Mouse (Mus musculus) urinary bladder, postnatal 25 days (tissue): Measurements from ENCODE around the gene Eef1akmt3.
A peak's percentile ranks its signal among the peaks of the same experiment; 100 is the strongest.
"Not testable (repeated sequence)": the region's sequence is repeated elsewhere in the genome, so short reads cannot be mapped to it uniquely, and the experiment has no call there.

ENCODE experiments used
- DNase-seq: peaks from one replicate; pipeline ENCODE4 v3.0.0; 2022; ENCODE audit warnings: low spot score

Gene Eef1akmt3

DNA sequence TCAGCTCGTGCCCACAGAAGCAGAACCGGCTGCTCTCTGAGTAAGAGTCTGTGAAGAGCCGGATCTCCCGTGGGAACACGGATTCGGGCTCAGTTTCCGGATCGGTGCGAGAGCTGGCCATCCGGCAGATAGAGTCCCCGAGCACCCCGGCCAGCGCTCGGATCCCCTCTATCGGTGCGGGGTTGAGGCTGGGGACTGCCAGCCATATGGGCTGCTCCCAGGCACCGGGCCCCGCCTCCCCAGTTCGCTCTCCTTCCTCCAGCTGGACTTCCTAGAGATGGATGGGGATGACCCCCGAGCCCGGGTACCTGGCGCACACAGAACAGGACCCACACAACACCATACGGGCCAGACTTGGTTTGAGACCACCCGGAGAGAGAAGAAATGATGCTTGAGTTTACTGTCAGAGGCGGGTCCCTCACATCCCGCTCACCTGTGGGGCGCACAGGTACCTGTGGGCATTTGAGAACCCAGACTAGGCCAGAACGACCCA lies at the start of gene Eef1akmt3, which contains the start of gene Mettl1:
Eef1akmt3 (minus strand) TSS at position 240 of the 493 bp plus-strand sequence.
Mettl1 (plus strand) TSS at position 141 of the 493 bp plus-strand sequence.
- DNase-seq = peak; percentile 49

DNA sequence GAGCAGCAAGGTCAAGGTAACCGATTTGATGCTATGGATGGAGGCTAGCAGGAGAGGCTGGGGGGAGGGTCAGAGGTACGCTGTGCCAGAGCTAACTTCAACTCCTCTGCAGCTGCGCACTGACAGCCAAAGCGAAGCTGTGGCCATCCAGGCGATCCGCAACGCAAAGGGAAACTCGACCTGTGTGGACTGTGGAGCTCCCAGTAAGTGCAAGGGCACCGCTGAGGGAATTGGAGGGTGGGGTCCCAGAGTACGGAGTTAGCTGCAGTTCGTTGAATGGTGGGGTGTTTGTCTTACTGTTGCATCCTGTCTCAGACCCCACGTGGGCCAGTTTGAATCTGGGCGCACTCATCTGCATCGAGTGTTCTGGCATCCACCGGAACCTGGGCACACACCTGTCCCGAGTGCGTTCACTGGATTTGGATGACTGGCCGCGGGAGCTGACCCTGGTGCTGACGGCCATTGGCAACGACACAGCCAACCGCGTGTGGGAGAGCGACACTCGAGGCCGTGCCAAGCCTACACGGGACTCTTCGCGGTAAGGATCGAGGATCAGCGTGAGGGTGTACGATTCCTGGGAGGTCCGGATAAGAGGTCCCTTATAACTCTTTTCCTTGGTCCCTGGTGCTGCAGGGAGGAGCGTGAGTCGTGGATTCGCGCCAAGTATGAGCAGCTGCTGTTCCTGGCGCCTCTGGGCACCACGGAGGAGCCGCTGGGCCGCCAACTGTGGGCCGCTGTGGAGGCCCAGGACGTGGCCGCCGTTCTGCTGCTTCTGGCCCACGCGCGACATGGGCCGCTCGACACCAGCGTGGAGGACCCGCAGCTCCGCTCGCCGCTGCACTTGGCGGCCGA lies 49.5 kb upstream of the Eef1akmt3 start:
- DNase-seq = no peak

DNA sequence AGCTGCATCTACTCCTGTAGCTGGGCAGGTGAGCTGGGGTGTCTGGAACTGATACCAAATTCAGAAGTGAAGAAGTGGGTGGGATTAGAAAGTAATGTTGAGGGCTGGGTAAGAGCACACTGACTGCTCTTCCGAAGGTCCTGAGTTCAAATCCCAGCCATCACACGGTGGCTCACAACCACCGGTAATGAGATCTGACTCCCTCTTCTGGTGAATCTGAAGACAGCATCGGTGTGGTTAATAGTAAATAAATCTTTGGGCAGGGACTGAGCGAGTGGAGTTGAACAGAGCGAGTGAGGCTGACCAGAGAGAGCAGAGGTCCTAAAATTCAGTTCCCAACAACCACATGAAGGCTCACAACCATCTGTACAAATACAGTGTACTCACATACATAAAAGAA lies 44.3 kb upstream of the Eef1akmt3 start:
- DNase-seq = no peak

DNA sequence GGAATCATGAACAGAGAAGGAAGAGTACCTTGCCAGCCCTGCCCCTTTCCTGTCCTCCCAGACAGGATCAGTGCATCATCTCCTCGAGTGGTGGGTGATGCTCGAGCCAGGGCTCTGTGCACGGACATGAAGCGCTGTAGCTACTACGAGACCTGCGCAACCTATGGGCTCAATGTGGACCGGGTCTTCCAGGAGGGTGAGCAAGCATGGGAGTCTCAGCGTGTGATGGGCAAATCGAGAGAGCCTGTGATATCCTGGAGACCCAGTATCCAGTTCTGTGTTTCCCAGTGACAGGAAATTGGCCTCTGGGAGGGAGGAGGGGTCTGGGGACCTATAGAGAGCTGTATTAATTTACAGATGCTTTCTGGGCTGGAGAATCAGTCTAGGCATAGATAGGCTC lies 43.7 kb upstream of the Eef1akmt3 start:
- no peak for DNase-seq

DNA sequence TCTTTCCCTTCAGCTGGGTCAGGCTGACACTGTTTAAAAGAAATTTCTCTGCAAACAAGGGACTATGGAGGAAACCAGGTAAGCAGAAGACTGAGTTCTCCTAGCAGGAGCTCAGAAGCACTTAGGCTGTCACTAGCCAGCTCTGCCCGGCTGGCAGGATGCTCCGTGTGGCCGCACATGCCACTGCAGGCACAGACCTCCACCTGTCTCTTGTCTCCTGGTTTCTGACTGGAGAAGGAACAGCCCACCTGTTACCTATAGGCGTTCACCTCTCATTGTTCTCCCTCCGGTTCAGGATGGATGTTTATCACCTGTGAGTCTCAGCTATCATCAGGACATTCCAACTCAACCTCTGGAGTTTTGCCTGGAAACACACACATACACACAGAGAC lies 42.6 kb upstream of the Eef1akmt3 start:
- no peak for DNase-seq

DNA sequence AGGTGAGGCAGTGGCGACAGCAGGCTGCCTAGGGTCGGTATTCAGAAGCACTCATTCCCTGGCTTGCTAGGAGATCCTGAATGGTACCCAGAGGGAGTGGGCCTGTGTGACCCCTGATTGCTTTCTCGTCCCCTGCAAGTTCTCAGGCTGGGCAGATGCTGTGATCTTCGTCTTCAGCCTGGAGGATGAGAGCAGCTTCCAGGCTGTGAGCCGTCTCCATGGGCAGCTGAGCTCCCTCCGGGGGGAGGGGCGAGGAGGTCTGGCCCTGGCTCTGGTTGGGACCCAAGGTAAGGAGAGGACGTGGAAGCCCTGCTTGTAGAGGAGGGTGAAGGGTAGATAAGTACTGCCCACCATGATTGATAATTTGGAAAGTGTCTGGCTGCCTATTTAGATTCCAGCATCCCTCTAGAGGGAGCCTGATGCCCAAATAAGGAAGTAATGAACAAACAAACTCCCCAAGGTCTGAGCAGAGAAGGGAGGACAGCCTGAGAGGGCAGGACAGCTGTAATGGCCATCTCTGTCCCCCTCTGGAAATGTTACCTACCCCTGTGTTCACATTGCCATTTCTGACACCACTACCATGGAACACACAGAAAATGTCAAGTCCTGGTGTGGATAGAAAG lies 42.1 kb upstream of the Eef1akmt3 start:
- DNase-seq = no peak

DNA sequence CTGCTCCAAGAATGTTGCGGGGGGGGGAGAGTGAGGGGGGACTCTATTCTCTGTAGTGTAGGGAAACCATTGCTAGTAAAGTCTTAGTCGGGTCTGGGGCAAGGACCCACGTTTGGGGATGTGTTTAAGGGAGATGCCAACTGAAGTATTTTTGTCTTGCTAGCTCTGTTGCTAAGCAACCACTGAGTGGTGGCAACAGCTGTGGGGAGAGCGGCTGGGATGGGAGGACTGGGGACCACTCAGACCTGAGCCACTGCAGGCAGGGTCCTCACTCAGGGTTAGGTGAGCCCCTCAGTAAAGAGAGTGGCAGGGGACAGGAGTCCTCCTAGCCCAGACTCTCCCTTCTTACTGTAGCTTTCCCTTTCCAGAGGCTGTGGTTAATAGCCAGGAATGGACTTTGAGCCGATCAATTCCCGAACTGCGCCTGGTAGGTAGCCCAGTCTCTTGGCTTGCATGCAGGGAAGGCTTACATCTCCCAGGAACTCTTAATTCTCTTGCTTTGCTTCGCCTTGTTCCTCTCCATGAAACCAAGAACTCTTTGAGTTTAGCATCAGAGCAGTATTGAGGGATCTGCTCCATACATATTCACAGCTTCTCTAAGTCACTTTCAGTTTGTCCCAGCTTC lies 40.8 kb upstream of the Eef1akmt3 start:
- no peak for DNase-seq

DNA sequence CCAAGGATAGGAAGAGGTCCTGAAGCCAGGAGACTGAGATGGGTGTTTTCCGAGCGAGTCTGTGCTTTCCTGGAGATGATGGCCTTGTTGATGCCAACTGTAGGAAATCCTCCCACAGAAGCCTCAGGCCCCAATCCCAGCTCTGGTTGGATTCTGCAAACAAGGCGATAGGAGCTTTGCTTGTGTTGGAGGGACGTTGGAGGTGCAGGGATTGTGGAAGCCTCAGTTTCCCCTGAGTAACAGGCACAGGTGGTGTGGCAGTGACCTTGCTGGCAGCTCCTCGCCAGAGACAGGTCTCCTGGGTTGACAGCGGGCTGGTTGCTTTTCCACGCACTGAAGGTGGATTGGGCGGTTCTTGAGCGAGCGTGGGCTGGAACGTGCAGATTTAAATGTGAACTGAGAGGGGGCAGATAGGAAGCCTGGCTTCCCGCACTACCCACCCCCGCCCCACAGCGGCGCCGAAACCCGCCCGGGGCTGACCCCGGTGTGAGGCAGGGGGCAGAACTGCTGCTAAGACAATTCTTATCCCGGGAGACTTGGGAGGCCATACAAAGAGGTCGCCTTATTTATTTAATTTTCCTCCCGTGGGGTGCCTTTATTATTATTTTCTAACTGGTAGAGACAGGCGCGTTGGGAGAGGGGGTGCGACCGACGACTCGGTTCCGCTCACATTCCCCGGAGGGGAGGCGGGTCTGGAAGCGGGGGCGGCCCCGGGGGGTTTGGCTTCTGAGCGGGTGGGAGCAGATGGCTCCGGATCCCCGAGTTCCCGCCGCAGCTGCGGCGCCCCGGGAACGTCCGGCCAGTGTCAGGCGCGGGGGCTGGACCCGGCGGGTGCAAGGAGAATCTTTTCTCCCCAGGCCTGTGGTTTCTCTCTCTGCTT lies 39.8 kb upstream of the Eef1akmt3 start:
- no peak for DNase-seq

DNA sequence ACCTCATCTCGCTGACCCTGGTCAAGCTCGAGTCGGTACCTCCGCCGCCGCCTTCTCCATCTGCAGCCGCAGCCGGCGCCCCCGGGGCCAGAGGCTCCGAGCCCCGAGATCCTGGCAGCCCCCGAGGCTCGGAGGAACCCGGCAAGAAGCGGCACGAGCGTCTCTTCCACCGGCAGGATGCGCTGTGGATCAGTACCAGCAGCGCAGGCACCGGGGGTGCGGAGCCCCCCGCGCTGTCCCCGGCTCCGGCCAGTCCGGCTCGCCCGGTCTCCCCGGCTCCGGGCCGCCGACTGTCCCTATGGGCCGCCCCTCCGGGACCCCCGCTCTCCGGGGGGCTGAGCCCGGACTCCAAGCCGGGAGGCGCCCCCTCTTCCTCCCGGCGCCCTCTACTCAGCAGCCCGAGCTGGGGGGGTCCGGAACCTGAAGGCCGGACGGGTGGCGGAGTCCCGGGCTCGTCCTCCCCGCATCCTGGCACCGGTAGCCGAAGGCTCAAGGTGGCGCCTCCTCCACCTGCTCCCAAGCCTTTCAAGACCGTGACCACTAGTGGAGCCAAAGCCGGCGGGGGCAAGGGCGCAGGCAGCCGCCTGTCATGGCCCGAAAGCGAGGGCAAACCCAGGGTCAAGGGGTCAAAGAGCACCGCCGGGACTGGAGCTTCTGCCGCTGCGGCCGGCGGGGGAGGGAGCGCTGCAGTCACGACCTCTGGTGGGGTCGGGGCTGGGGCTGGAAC lies 38.5 kb upstream of the Eef1akmt3 start:
- DNase-seq = no peak

DNA sequence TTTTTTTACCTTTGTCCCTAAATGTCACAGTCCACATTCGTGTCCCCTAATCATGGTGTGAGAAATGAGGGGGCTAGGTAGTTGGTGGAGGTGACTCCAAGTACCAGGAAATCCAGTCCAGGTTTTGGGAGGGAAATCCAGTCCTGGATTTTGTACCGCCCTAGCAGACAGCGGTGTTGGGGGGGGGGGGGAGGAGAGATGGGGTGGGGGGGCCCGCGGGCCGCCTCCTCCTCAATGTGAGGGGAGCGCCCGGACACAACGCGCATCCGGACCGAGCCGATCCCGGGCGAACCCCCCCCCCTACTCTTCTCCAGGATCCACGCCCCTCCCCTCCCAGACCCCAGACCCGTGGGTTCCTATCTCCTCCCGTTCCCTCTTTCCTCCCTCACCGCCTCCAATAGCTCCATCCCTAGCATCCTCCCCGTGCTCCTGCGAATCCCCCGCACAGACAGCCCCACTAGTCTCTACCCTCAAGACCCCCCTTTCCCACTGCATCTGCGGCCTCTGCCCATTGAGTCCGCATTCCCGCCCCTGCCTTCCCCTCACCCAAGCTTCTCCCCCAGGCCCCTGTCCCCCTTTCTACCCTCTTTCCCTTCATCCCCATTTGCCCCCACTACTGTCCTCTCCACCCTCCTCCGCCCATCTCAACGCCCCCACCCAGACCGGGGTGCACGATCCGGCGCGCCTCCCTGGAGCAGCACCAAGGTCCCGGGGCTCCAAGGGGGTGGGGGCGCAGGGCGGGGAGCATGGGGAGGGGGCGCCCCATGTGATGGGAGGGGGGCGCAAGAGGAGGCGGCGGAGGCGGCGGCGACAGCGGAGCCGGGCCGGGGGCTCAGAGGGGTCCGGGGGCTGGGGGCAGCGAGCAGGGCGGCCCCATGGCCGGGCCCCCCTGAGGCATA lies 37.6 kb upstream of the Eef1akmt3 start:
- no peak for DNase-seq

DNA sequence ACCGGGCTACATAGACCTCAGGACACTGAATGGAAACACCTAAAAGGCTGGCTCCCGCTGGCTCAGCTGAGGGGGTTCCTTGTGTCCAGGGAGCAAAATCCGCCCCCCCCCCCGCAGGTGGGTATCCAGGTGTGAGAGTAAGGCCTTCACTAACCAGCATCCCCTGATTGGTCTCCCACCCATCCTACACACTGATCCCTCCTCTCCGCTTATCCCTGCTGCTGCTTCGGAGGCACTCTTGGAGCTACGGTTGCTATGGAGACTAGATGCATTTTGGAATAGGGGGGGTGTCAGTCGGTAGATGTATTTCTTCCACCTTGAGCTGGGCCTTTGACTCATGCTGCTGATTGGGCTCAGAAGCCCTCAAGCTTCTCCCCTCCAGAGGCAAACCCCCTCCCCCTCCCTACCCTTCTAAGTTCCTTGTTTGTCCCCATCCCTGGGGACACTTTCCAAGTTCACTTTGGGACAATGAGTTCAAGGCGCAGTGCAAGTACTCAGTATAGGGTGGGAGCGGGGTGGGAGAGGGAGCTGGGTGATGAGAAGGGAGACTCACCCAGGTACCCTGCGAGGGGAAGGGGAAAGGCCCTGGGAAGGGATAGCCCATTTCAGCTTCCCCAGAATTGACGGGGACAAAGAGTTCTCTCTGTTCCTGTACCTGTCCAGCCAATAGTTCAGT lies 36.8 kb upstream of the Eef1akmt3 start:
- DNase-seq = no peak

DNA sequence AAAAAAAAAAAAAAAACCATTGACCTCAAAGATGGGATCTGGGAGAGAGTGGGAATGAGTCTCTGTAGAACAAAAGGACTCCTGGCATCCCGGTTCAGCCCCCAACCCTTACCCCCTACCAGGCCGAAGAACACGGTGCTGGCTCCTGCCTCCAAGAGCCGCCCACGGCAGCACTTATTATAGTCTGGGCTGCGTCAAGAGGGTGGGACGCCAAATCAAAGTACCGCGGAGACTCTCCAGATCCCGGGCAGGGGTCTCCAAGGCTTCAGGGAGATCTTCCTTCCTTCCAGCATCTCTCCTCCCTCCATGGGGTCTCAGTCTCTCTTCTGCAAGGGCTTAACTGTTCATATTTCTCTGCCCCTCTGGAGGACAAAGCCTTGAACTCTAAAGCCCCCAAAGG lies 36.2 kb upstream of the Eef1akmt3 start:
- DNase-seq = no peak

DNA sequence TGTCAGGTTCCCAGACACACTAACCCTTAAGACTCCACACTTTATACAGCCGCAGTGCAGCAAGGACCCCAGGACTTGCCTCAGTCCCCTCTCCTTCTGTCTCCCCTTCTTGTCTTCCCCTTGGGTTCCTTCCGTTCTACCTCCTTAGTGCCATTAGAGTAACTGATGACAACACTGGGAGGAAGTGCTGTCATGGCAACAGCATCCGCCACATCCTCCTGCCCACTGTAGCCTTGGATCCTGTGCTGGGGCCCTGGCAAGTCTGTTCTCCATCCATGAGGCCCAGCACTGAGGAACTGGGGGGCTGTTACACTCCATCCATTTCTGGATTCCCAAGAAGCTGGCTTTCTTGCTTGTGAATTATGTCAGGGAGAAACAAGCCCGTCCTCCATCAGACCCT lies 34.8 kb upstream of the Eef1akmt3 start:
- DNase-seq = no peak

DNA sequence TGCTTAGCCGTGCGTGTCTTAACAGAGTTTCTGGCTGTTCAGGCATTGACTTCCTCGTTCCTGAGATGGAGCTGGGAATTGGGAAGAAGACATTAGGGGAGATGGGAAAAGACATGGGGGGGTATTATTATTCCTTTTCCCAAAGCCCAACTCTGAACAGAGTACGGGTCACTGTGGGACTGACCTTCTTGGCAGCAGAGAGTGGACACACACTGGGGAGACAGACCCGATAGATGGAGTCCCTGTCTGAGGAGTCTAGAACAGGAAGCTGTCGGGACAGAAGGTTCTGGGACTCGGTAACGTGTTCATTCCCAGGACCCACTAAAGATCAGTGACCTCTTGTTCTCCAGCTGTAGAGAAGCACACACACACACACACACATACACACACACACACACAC lies 34.3 kb upstream of the Eef1akmt3 start:
- DNase-seq = no peak

DNA sequence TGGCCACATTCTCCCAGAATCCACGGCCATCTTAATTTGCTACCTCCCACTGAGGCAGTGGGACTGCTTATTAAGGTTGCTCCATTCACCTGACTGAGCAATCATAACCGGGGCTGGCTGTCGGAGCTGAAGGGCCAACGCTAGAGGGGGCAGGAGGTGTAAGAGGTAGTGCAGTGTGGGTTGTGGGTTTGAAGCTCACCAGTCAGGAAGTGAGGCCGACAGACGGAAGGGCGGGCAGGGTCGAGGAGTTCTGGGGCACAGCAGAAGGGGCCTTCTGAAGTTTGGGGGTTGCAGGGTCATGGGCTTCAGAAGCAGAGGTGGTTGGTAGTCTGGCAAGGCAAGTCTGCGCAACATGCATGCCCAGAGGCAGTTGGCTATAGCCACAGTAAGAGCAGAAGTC lies 33.8 kb upstream of the Eef1akmt3 start, which contains the start of gene Agap2:
Agap2 (plus strand) TSS at position 205 of the 400 bp plus-strand sequence.
- DNase-seq = no peak

DNA sequence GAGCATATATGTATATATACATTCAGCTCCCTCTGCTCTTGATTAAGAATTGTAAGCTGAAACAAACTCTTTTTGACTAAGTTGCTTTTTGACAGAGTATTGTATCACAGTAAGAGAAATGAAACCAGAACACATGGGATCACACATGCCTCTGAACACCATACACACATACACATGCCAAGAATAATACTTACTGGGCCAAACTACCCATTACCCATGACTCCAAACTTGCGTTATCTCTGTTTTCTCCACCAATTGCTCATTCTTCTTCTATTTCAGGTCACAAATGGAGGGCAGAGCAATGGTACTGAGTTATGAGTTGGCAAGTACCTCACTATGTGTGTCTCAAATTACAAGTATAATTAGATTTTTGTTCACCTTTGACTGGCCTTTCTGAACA lies 32.7 kb upstream of the Eef1akmt3 start:
- DNase-seq = no peak

DNA sequence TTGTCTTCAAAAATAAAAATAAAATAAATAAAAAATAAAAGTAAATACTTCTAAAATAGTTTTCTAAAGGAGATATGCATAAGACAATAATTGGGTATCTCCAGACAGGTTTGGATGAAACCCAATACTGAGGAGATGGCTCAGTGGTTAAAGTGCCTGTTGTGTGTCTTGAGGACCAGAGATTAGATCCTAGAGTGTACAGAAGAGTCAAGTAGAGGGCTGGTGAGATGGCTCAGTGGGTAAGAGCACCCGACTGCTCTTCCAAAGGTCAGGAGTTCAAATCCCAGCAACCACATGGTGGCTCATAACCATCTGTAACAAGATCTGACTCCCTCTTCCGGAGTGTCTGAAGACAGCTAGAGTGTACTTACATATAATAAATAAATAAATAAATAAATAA lies 31.7 kb upstream of the Eef1akmt3 start:
- not testable (repeated sequence) for DNase-seq

DNA sequence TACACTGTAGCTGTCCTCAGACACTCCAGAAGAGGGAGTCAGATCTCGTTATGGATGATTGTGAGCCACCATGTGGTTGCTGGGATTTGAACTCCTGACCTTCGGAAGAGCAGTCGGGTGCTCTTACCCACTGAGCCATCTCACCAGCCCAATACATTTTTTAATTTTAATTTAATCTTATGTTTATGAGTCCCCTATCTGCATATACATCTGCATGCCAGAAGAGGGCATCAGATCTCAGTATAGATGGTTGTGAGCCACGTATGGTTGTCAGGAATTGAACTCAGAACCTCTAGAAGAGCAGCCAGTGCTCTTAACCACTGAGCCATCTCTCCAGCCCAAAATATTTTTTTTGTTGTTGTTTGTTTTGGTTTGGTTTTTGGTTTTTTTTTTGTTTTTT lies 31.0 kb upstream of the Eef1akmt3 start:
- not testable (repeated sequence) for DNase-seq

DNA sequence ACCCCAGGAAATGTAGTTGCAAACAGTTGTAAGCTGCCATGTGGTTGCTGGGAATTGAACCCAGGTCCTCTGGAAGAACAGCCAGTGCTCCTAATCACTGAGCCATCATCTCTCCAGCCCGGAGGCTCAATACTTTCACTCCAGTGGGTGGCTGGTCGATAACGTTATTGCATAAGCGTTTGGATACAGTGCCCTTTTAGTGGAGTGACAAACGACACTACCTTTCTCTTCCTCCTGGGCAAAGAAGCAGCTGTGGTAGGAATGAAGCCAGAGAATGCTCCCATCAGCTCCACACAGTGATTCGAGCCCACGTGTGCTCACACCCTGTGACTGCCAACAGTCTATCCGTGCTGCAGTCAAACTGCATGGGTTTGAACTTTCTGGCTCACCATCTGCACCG lies 29.9 kb upstream of the Eef1akmt3 start:
- no peak for DNase-seq
